Comparison of ENCODE assay signal across 25 mouse cellular contexts in genomic region chr7:136127576-136127975, GRCm38 (mm10).
"Had no signal": no experiment of that assay in that cellular context is flagged by ENCODE, and none has a peak within 500 bp of the region (broad histone marks: within the 10 kb centered on the region; RNA-seq: fewer than 3 reads in every experiment).

No protein-coding gene starts in this region.

- H3K27me3 ChIP-seq: heart, embryonic 15.5 days; intestine, embryonic 15.5 days; liver, embryonic 13.5 days had no signal

- H3K36me3 ChIP-seq: heart, embryonic 13.5 days; heart, embryonic 15.5 days; hindbrain, embryonic 10.5 days; intestine, embryonic 15.5 days; limb, embryonic 10.5 days; limb, embryonic 12.5 days; liver, embryonic 13.5 days had no signal

- ATAC-seq: forebrain, embryonic 16.5 days; inflammation-experienced regulatory T-cells, adult 6 months; intestine, embryonic 15.5 days; intestine, postnatal 0 days had no signal

- H3K9me3 ChIP-seq: heart, embryonic 13.5 days; heart, embryonic 15.5 days; hindbrain, embryonic 10.5 days; intestine, embryonic 15.5 days; limb, embryonic 10.5 days; limb, embryonic 12.5 days; liver, embryonic 13.5 days had no signal

- H3K4me1 ChIP-seq: intestine, embryonic 15.5 days; liver, embryonic 13.5 days had no signal

- DNase-seq: gastrocnemius, adult 2 months; gastrocnemius, postnatal 10 days; heart, adult 2 months; heart, postnatal 14 days; heart, postnatal 4 days; kidney, adult 18-20 months; kidney, adult 8-10 months; kidney, postnatal 10 days; kidney, postnatal 25 days; kidney, postnatal 4 days; liver; liver, embryonic 13.5 days had no signal

- H3K27ac ChIP-seq: gastrocnemius, adult 2 months; heart, adult 2 months; heart, embryonic 13.5 days; heart, embryonic 15.5 days; hindbrain, embryonic 14.5 days; intestine, embryonic 15.5 days; layer of hippocampus, adult 2 months; limb, embryonic 10.5 days; limb, embryonic 12.5 days; liver, embryonic 13.5 days had no signal

- H3K4me3 ChIP-seq: gastrocnemius, adult 2 months; heart, adult 2 months; heart, embryonic 13.5 days; heart, embryonic 15.5 days; hindbrain, embryonic 10.5 days; intestine, embryonic 15.5 days; layer of hippocampus, adult 2 months; limb, embryonic 10.5 days; limb, embryonic 12.5 days; liver, embryonic 13.5 days had no signal

- H3K4me2 ChIP-seq: heart, embryonic 11.5 days; heart, embryonic 13.5 days; heart, embryonic 15.5 days; hindbrain, embryonic 14.5 days; intestine, embryonic 15.5 days; limb, embryonic 12.5 days; liver, embryonic 11.5 days; liver, embryonic 13.5 days had no signal

- H3K9ac ChIP-seq: heart, embryonic 13.5 days; heart, embryonic 15.5 days; hindbrain, embryonic 14.5 days; intestine, embryonic 15.5 days; limb, embryonic 12.5 days; liver, embryonic 13.5 days had no signal
